Mouse (Mus musculus): ENCODE measurements at regions not wholly inside any gene's neighbourhood (a gene's known extent, or its start where the extent isn't known, plus 50 kb on each side); places are given as distances from the start of the nearest gene placed in this dataset.
A peak's percentile ranks its signal among the peaks of the same experiment; 100 is the strongest.

DNA sequence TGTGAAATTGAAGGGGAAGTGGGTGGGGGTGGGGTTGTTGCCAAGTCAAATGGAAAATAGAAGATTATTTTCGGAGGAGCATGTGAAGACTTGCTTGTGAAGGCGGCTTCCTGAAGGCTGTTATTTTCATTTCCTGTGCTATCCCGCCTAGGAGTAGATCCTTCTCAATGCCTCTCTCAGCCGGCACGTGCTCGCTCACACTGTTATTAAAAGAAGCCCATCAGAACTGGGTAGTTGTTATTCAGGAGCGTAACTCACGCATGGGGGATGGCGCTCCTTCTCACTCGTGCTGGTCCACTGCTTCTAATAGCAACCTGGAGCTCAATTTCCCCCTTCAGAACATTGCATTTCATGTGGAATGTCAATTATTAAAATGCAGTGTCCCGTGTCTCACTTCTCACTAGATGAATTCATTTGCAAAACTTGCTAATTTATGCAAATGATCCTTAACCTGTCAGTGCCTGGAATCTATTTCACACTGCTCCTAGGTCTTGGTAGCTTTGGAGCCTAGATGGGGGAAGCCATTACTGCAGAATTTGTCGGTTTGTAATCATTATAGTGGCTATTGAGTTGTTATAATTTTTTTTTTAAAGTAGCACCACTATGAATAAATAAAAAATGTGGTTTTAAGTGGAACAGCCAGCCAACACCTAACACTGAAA is 412.8 kb upstream of the Hnrnpa3 start:
- no peak overlapping the region for H3K9ac ChIP-seq (ENCODE audit: low read depth, low read length)
- H3K4me2 ChIP-seq (ENCODE audit: low read depth, low read length): peak overlapping the region; percentile 23; the same call in 1 of the 2 replicates
- DNase-seq (ENCODE audit: low spot score) (peak; percentile 75), ATAC-seq (ENCODE audit: low read depth) (no peak)
- H3K27me3 ChIP-seq (replicated peaks; ENCODE audit: control insufficient read depth, insufficient read depth, low read length): no peaks in the 10 kb centered on the region
- H3K36me3 ChIP-seq (ENCODE audit: control insufficient read depth, insufficient read depth, low read length): no peaks in the 10 kb centered on the region
- H3K9me3 ChIP-seq (ENCODE audit: control insufficient read depth, low read length): no peaks in the 10 kb centered on the region
- H3K4me3 ChIP-seq (ENCODE audit: low read depth, low read length): no peak overlapping the region
- no peak overlapping the region for H3K27ac ChIP-seq (replicated peaks; ENCODE audit: low read depth, low read length)
- peaks cover 6% of the 10 kb centered on the region; the same call in 1 of the 2 replicates for H3K4me1 ChIP-seq (ENCODE audit: control insufficient read depth, insufficient read depth, low read length)
- 40% methylated on average over 12 of the region's 12 CpGs for WGBS

DNA sequence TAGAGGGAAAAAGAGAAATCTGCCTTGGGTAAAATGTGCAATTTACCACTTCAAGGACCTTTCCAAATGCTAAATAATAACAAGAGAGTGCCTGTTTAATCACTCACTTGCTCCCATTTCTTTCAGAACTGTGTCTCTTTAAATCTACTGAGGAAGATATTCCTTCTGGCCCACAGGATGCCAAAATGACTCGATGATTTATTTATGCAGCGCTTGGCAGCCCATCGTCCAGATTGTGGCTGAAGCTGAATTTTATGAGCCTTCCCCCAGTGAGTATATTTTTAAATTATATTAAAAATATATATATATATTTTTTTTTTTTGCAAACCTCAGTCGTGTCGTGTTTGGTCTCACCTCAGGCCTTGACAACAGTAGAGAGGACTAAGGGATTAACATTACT is 410.8 kb upstream of the Hnrnpa3 start:
- ATAC-seq (ENCODE audit: low read depth) (no peak), DNase-seq (ENCODE audit: low spot score) (no peak)
- 39% methylated on average over 5 of the region's 5 CpGs for WGBS
- H3K27ac ChIP-seq (replicated peaks; ENCODE audit: low read depth, low read length): no peak overlapping the region
- no peak overlapping the region for H3K4me3 ChIP-seq (ENCODE audit: low read depth, low read length)
- no peaks in the 10 kb centered on the region for H3K36me3 ChIP-seq (ENCODE audit: control insufficient read depth, insufficient read depth, low read length)
- no peaks in the 10 kb centered on the region for H3K27me3 ChIP-seq (replicated peaks; ENCODE audit: control insufficient read depth, insufficient read depth, low read length)
- no peaks in the 10 kb centered on the region for H3K9me3 ChIP-seq (ENCODE audit: control insufficient read depth, low read length)
- no peak overlapping the region for H3K4me2 ChIP-seq (ENCODE audit: low read depth, low read length)
- peaks cover 6% of the 10 kb centered on the region; the same call in 1 of the 2 replicates for H3K4me1 ChIP-seq (ENCODE audit: control insufficient read depth, insufficient read depth, low read length)
- H3K9ac ChIP-seq (ENCODE audit: low read depth, low read length): no peak overlapping the region

DNA sequence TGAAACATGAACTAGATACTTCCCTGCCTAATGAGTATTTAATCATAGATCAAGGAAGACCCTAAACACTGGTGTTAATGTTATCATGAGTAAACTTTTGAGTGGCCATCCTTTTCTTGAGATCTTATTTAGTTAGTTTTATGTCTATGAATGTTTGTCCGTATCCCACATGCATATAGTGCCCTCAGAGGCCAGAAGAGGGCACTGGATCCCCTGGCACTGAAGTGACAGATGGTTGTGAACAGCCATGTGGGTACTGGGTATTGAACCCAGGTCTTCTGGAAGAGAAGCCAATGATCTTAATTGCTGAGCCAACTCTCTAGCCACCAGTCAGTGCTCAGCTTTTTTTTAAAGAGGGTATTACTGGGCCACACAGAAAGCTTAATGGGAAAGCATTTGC is 408.6 kb upstream of the Hnrnpa3 start:
- DNase-seq (ENCODE audit: low spot score) (no peak), ATAC-seq (ENCODE audit: low read depth) (no peak)
- Histone ChIP-seq H3K36me3 (ENCODE audit: control insufficient read depth, insufficient read depth, low read length) (no peaks in the 10 kb centered on the region), H3K4me2 (ENCODE audit: low read depth, low read length) (no peak overlapping the region), H3K27me3 (replicated peaks; ENCODE audit: control insufficient read depth, insufficient read depth, low read length) (no peaks in the 10 kb centered on the region), H3K9me3 (ENCODE audit: control insufficient read depth, low read length) (no peaks in the 10 kb centered on the region), H3K4me1 (ENCODE audit: control insufficient read depth, insufficient read depth, low read length) (no peaks in the 10 kb centered on the region), H3K27ac (replicated peaks; ENCODE audit: low read depth, low read length) (no peak overlapping the region), H3K4me3 (ENCODE audit: low read depth, low read length) (no peak overlapping the region), H3K9ac (ENCODE audit: low read depth, low read length) (no peak overlapping the region)
- WGBS: 88% methylated on average over 1 of the region's 1 CpGs

DNA sequence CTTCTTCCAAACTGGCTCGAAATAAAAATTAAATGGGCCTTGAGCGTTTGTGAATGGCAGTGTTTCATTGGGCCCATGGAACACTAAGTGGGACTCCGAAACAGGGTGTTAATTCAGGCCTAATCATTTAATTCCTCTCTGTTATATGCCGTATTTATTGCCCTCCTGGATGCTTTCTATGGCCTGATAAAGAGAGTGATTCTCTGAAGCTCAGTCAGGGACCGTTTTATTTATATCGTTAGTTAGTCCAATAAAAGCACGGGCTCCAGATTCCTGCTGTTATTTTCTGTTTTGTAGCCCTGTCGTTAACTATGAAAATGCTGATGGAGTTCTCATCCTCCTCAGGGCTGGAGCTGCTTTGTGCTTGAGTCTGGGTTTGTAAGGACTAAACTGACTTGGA is 406.2 kb upstream of the Hnrnpa3 start:
- DNase-seq (ENCODE audit: low spot score) (no peak), ATAC-seq (ENCODE audit: low read depth) (no peak)
- Histone ChIP-seq H3K4me1 (ENCODE audit: control insufficient read depth, insufficient read depth, low read length) (no peaks in the 10 kb centered on the region), H3K27me3 (replicated peaks; ENCODE audit: control insufficient read depth, insufficient read depth, low read length) (no peaks in the 10 kb centered on the region), H3K4me3 (ENCODE audit: low read depth, low read length) (no peak overlapping the region), H3K9me3 (ENCODE audit: control insufficient read depth, low read length) (no peaks in the 10 kb centered on the region), H3K4me2 (ENCODE audit: low read depth, low read length) (no peak overlapping the region), H3K27ac (replicated peaks; ENCODE audit: low read depth, low read length) (no peak overlapping the region), H3K9ac (ENCODE audit: low read depth, low read length) (no peak overlapping the region), H3K36me3 (ENCODE audit: control insufficient read depth, insufficient read depth, low read length) (no peaks in the 10 kb centered on the region)
- 87% methylated on average over 8 of the region's 8 CpGs for WGBS

DNA sequence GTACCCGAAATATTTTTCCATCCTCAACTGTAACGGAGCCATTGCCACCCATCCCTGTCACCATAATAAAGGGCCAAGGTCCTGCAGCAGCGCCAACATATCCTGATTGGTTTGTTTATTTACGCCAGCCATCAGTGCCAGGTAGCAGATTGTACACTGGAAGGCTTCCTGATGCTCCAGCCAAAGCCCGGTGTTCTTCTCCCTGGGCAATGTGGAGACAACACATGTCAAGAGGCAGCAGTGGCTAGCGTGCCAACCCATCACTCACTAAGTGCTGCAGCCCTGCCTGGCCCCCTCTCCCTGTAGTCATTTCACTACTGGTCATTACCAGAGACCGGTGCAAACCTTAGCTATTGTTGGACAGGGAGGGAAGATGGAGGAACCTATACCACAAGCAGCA is 393.8 kb upstream of the Hnrnpa3 start:
- H3K9ac ChIP-seq (ENCODE audit: low read depth, low read length): no peak overlapping the region
- ATAC-seq (ENCODE audit: low read depth): no peak
- 0 out of 2 replicates have a peak, but pooled peaks cover 4% of the 10 kb centered on the region for H3K4me1 ChIP-seq (ENCODE audit: control insufficient read depth, insufficient read depth, low read length)
- no peaks in the 10 kb centered on the region for H3K27me3 ChIP-seq (replicated peaks; ENCODE audit: control insufficient read depth, insufficient read depth, low read length)
- no peak overlapping the region for H3K4me2 ChIP-seq (ENCODE audit: low read depth, low read length)
- H3K9me3 ChIP-seq (ENCODE audit: control insufficient read depth, low read length): no peaks in the 10 kb centered on the region
- DNase-seq (ENCODE audit: low spot score): no peak
- no peak overlapping the region for H3K27ac ChIP-seq (replicated peaks; ENCODE audit: low read depth, low read length)
- H3K4me3 ChIP-seq (ENCODE audit: low read depth, low read length): no peak overlapping the region
- 72% methylated on average over 7 of the region's 7 CpGs for whole genome bisulfite sequencing
- H3K36me3 ChIP-seq (ENCODE audit: control insufficient read depth, insufficient read depth, low read length): no peaks in the 10 kb centered on the region

DNA sequence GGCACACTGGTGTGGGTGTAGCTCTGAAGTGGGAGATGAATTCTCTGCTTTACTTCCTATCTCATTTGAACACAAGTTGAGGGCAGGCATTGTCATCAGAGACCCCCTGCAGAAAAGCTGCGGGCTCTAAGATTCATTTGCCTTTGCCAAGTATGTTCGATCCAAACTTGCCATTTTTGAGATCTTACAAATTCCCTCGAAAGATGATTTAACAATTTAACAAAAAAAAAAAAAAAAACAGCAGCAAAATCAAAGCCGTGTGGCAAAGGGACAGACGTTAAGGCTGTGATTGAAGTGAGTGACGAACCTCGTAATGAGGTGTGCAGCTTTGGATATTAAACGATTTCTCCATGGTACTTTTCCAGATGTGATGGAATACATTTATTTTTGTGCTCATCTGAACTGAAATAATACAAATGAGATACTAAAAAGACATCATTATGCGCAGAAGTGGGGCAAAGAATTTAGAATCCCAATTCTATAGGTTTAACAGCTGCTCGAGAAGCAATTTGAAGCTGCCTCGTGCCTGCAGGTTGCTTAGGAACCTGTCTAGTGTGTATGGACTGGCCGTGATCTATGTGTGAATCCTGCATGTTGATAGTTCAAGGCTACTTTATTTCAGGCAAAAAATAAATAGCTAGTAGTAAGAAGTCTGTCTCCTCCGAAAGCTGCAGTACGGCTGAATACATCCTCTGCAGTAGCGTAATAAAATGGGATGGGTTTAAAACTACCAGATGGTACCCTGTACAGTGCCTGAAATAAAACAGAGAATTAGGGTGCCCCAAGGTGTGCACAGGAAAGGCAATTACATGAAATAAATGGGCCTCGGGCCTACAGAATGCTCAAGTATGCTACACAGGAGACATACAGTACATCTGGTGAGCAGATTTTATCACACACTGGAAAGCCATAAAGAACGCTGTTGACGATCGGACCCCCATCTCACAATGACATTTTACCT is 393.0 kb upstream of the Hnrnpa3 start:
- 0 out of 2 replicates have a peak, but pooled peaks cover 4% of the 10 kb centered on the region for H3K4me1 ChIP-seq (ENCODE audit: control insufficient read depth, insufficient read depth, low read length)
- WGBS: 70% methylated on average over 19 of the region's 19 CpGs
- H3K9me3 ChIP-seq (ENCODE audit: control insufficient read depth, low read length): no peaks in the 10 kb centered on the region
- no peak for DNase-seq (ENCODE audit: low spot score)
- no peak overlapping the region for H3K4me2 ChIP-seq (ENCODE audit: low read depth, low read length)
- ATAC-seq (ENCODE audit: low read depth): no peak
- H3K27ac ChIP-seq (replicated peaks; ENCODE audit: low read depth, low read length): no peak overlapping the region
- H3K9ac ChIP-seq (ENCODE audit: low read depth, low read length): no peak overlapping the region
- H3K27me3 ChIP-seq (replicated peaks; ENCODE audit: control insufficient read depth, insufficient read depth, low read length): no peaks in the 10 kb centered on the region
- H3K4me3 ChIP-seq (ENCODE audit: low read depth, low read length): no peak overlapping the region
- no peaks in the 10 kb centered on the region for H3K36me3 ChIP-seq (ENCODE audit: control insufficient read depth, insufficient read depth, low read length)

DNA sequence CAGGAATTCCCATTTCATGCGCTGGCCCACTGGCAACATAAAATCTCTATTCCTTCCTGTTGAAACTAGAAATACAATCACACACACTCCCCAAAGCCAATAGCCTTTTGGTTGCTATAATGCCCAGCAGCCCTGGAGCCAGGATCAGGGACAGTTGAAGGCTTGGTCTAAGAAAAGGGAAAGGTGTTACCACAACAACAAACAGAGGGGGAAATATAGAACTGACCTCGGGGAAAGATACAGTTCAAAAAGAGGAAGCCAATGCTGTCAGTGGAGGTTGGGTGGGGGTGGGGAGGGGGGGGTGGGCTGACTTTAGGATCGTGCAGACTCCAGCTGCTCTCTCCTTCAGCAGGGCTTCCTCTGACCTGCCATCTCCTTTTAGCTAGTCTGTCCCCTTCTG is 391.1 kb upstream of the Hnrnpa3 start:
- Histone ChIP-seq H3K4me1 (ENCODE audit: control insufficient read depth, insufficient read depth, low read length) (0 out of 2 replicates have a peak, but pooled peaks cover 4% of the 10 kb centered on the region), H3K4me3 (ENCODE audit: low read depth, low read length) (no peak overlapping the region), H3K27ac (replicated peaks; ENCODE audit: low read depth, low read length) (no peak overlapping the region), H3K9me3 (ENCODE audit: control insufficient read depth, low read length) (no peaks in the 10 kb centered on the region), H3K27me3 (replicated peaks; ENCODE audit: control insufficient read depth, insufficient read depth, low read length) (no peaks in the 10 kb centered on the region), H3K36me3 (ENCODE audit: control insufficient read depth, insufficient read depth, low read length) (no peaks in the 10 kb centered on the region), H3K9ac (ENCODE audit: low read depth, low read length) (no peak overlapping the region), H3K4me2 (ENCODE audit: low read depth, low read length) (no peak overlapping the region)
- no peak for DNase-seq (ENCODE audit: low spot score)
- ATAC-seq (ENCODE audit: low read depth): no peak
- WGBS: 79% methylated on average over 2 of the region's 3 CpGs

DNA sequence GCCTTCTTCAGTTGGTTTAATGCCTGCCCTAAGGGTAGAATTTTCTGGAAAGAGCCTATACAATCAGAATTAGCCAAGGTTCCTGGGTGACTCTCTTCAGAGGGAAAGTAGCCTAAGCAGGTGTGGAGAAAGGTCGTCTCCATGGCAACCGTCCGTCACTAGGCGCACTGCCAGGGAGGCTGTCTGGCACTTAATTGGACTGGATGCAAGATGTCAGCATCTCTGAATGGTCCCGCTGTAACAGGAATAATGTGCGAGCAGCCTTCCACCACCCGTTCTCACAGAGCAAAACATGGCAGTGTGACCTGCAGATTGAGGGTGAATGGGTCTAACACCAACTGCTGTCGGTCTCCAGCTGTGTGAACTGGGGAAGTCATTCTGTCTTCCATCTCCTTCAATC is 389.6 kb upstream of the Hnrnpa3 start:
- Histone ChIP-seq H3K27me3 (replicated peaks; ENCODE audit: control insufficient read depth, insufficient read depth, low read length) (no peaks in the 10 kb centered on the region), H3K9me3 (ENCODE audit: control insufficient read depth, low read length) (no peaks in the 10 kb centered on the region), H3K4me3 (ENCODE audit: low read depth, low read length) (no peak overlapping the region), H3K9ac (ENCODE audit: low read depth, low read length) (no peak overlapping the region), H3K27ac (replicated peaks; ENCODE audit: low read depth, low read length) (no peak overlapping the region), H3K36me3 (ENCODE audit: control insufficient read depth, insufficient read depth, low read length) (no peaks in the 10 kb centered on the region), H3K4me2 (ENCODE audit: low read depth, low read length) (no peak overlapping the region), H3K4me1 (ENCODE audit: control insufficient read depth, insufficient read depth, low read length) (0 out of 2 replicates have a peak, but pooled peaks cover 4% of the 10 kb centered on the region)
- no peak for DNase-seq (ENCODE audit: low spot score)
- ATAC-seq (ENCODE audit: low read depth): no peak
- 53% methylated on average over 8 of the region's 8 CpGs for WGBS
